10 mouse cellular contexts compared by ENCODE assay signal in the genomic region with DNA sequence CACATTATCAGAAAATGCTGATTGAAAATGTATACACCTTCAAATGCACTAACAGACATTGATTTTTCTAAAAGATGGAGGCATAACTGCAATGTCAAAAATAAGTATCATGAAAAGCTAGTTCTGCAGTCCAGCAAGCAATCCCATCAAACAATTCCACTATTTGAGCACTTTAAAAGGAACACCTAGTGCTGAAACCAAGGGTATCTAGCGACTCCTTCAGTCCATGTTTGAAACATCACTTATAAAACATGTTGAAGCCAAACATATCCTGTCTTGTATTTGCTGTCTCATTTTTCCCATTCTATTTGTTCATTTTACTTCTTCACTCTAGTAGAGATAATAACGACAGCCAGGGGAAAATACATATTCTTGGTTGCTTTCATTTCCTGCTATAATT. TPM values are rescaled to one million over a fixed set of nuclear protein-coding genes. Genes with fewer than 3 reads are reported as not detected.
DNase-seq lines count a peak whose midpoint lies in the region; ATAC-seq and TF ChIP-seq lines count a peak whose summit lies in the region.
"Had no signal": no experiment of that assay in that cellular context is flagged by ENCODE, and none has a peak within 500 bp of the region (broad histone marks: within the 10 kb centered on the region; RNA-seq: fewer than 3 reads in every experiment).

No protein-coding gene starts in this region.

- TF ChIP-seq CTCF in intestine, postnatal 0 days (IDR thresholded peaks at IDR 0.05; ENCODE audit: low read depth) = peak; percentile 39

- no peak for ATAC-seq in intestine, postnatal 0 days
- ATAC-seq in intestine, embryonic 16.5 days = no peak
- ATAC-seq in forebrain, embryonic 14.5 days = no peak
- ATAC-seq in neural tube, embryonic 13.5 days (ENCODE audit: low read depth) = no peak

- peak; percentile 83 for DNase-seq in NIH3T3 (ENCODE audit: low read depth)
- peak; percentile 91 for DNase-seq in forebrain, embryonic 14.5 days (ENCODE audit: low spot score)
- DNase-seq in adrenal gland, postnatal 14 days = no peak
- no peak for DNase-seq in kidney, adult 11 months
- DNase-seq: kidney, adult 18-20 months; right cerebral cortex, postnatal 4 days had no signal

- H3K27me3 ChIP-seq in intestine, postnatal 0 days (replicated peaks; ENCODE audit: control insufficient read depth, insufficient read depth, low read length) = peaks cover 11% of the 10 kb centered on the region
- H3K27me3 ChIP-seq in intestine, embryonic 16.5 days (replicated peaks; ENCODE audit: control insufficient read depth, insufficient read depth, low read length) = peaks cover 6% of the 10 kb centered on the region; the same call in 1 of the 2 replicates
- H3K27me3 ChIP-seq in forebrain, embryonic 14.5 days (replicated peaks; ENCODE audit: control insufficient read depth, insufficient read depth, low read length) = no peaks in the 10 kb centered on the region
- H3K27me3 ChIP-seq in neural tube, embryonic 13.5 days = no peaks in the 10 kb centered on the region

- no peak overlapping the region for H3K4me3 ChIP-seq in intestine, postnatal 0 days (ENCODE audit: low read depth, low read length)
- no peak overlapping the region for H3K4me3 ChIP-seq in intestine, embryonic 16.5 days (ENCODE audit: low read length)
- H3K4me3 ChIP-seq in forebrain, embryonic 14.5 days (ENCODE audit: low read depth, low read length) = peak overlapping the region; percentile 87; the same call in 1 of the 2 replicates
- H3K4me3 ChIP-seq in neural tube, embryonic 13.5 days = peak overlapping the region; percentile 35

- H3K36me3 ChIP-seq in intestine, postnatal 0 days (ENCODE audit: control insufficient read depth, insufficient read depth) = no peaks in the 10 kb centered on the region
- no peaks in the 10 kb centered on the region for H3K36me3 ChIP-seq in intestine, embryonic 16.5 days (ENCODE audit: control insufficient read depth, insufficient read depth, low read length)
- no peaks in the 10 kb centered on the region for H3K36me3 ChIP-seq in forebrain, embryonic 14.5 days (ENCODE audit: control insufficient read depth, insufficient read depth, low read length)
- H3K36me3 ChIP-seq in neural tube, embryonic 13.5 days = no peaks in the 10 kb centered on the region

- H3K27ac ChIP-seq in intestine, postnatal 0 days (ENCODE audit: low read depth, low read length) = no peak overlapping the region
- H3K27ac ChIP-seq in intestine, embryonic 16.5 days (ENCODE audit: low read length) = no peak overlapping the region
- no peak overlapping the region for H3K27ac ChIP-seq in forebrain, embryonic 14.5 days (ENCODE audit: low read depth, low read length)
- H3K27ac ChIP-seq in neural tube, embryonic 13.5 days (replicated peaks) = no peak overlapping the region

- no peaks in the 10 kb centered on the region for H3K4me1 ChIP-seq in intestine, postnatal 0 days (replicated peaks; ENCODE audit: control insufficient read depth, insufficient read depth, low read length)
- H3K4me1 ChIP-seq in intestine, embryonic 16.5 days (ENCODE audit: control insufficient read depth, insufficient read depth, low read length) = no peaks in the 10 kb centered on the region
- peaks cover 31% of the 10 kb centered on the region for H3K4me1 ChIP-seq in forebrain, embryonic 14.5 days (ENCODE audit: control insufficient read depth, insufficient read depth, low read length)
- H3K4me1 ChIP-seq in neural tube, embryonic 13.5 days (replicated peaks) = peaks cover 51% of the 10 kb centered on the region

- H3K9me3 ChIP-seq in intestine, postnatal 0 days (ENCODE audit: control insufficient read depth) = no peaks in the 10 kb centered on the region
- no peaks in the 10 kb centered on the region for H3K9me3 ChIP-seq in intestine, embryonic 16.5 days (ENCODE audit: control insufficient read depth, low read length)
- H3K9me3 ChIP-seq in forebrain, embryonic 14.5 days (replicated peaks; ENCODE audit: control insufficient read depth, low read length) = no peaks in the 10 kb centered on the region
- H3K9me3 ChIP-seq in neural tube, embryonic 13.5 days = no peaks in the 10 kb centered on the region

- no peak overlapping the region for H3K4me2 ChIP-seq in intestine, postnatal 0 days (replicated peaks; ENCODE audit: low read depth)
- H3K4me2 ChIP-seq in intestine, embryonic 16.5 days (ENCODE audit: low read depth, low read length) = no peak overlapping the region
- H3K4me2 ChIP-seq in forebrain, embryonic 14.5 days (ENCODE audit: low read length) = peak overlapping the region; percentile 63
- peak overlapping the region; percentile 69 for H3K4me2 ChIP-seq in neural tube, embryonic 13.5 days

- 13% methylated on average over 2 of the region's 2 CpGs for WGBS in intestine, postnatal 0 days
- WGBS in intestine, embryonic 16.5 days = 12% methylated on average over 2 of the region's 2 CpGs
- 13% methylated on average over 2 of the region's 2 CpGs for WGBS in forebrain, embryonic 14.5 days
- WGBS in neural tube, embryonic 13.5 days = 14% methylated on average over 2 of the region's 2 CpGs

- no peak overlapping the region for H3K9ac ChIP-seq in intestine, postnatal 0 days (ENCODE audit: low read depth, low read length)
- no peak overlapping the region for H3K9ac ChIP-seq in intestine, embryonic 16.5 days (ENCODE audit: low read depth, low read length)
- 0 out of 2 replicates have a peak overlapping the region, but pooled peaks have one; percentile 25 for H3K9ac ChIP-seq in forebrain, embryonic 14.5 days (ENCODE audit: low read length)
- peak overlapping the region; percentile 63; the same call in 1 of the 2 replicates for H3K9ac ChIP-seq in neural tube, embryonic 13.5 days

RNA-seq across cellular contexts. Expression of gene Grik2, which starts 3.7 kb away (rescaled TPM):
- polyA plus RNA-seq in intestine, postnatal 0 days (2015; fragmentation: Nextera tagmentation; extraction: Ambion mirVana) = 0.59 and 1.2 TPM in 2 replicates
- 1.6 and 2.3 TPM in 2 replicates for polyA plus RNA-seq in intestine, embryonic 16.5 days (2015; fragmentation: Nextera tagmentation; extraction: Ambion mirVana)
- polyA plus RNA-seq in forebrain, embryonic 14.5 days (2014; fragmentation: Nextera tagmentation; extraction: Ambion mirVana) = 32.8 and 39.4 TPM in 2 replicates
- 26.9 and 28.6 TPM in 2 replicates for polyA plus RNA-seq in neural tube, embryonic 13.5 days (2015; fragmentation: Nextera tagmentation; extraction: Ambion mirVana)
- total RNA-seq in adrenal gland, postnatal 14 days (2021) = 3.1 and 3.5 TPM in 2 replicates
- polyA plus RNA-seq: thymus, postnatal 0 days had no signal

Comparison
In these comparisons a context has a peak if more than half of its experiments do, and no peak if none do; other contexts are left out.
1. H3K4me2 ChIP-seq: peak in forebrain, embryonic 14.5 days (single experiment) and neural tube, embryonic 13.5 days (single experiment); none in intestine, postnatal 0 days (single experiment) and intestine, embryonic 16.5 days (single experiment).
2. H3K4me3 ChIP-seq: peak in forebrain, embryonic 14.5 days (single experiment) and neural tube, embryonic 13.5 days (single experiment); none in intestine, postnatal 0 days (single experiment) and intestine, embryonic 16.5 days (single experiment).
3. H3K9ac ChIP-seq: peak in forebrain, embryonic 14.5 days (single experiment) and neural tube, embryonic 13.5 days (single experiment); none in intestine, postnatal 0 days (single experiment) and intestine, embryonic 16.5 days (single experiment).
4. DNase-seq: peak in NIH3T3 (single experiment) and forebrain, embryonic 14.5 days (single experiment); none in adrenal gland, postnatal 14 days (single experiment) and kidney, adult 11 months (single experiment).